Mouse (Mus musculus) heart, embryonic 10.5 days (tissue): ENCODE results near the gene Dnmt1. TPM values are rescaled to one million over a fixed set of nuclear protein-coding genes. Genes with fewer than 3 reads are reported as not detected.
A peak's percentile ranks its signal among the peaks of the same experiment; 100 is the strongest.

ENCODE experiments used
- DNase-seq: peaks from one replicate; pipeline ENCODE4 v3.0.0-alpha.2; 2017; ENCODE audit warnings: low spot score
- H3K27ac ChIP-seq: fragments of 300-500 bp; sonication (generic); 2 replicates; pipeline ENCODE4 v1.5.1; 2016; ENCODE audit warnings: mild to moderate bottlenecking
- H3K27me3 ChIP-seq: fragments of 300-500 bp; sonication (generic); 2 replicates; pipeline ENCODE4 v1.6.1; 2016; ENCODE audit warnings: mild to moderate bottlenecking; ENCODE audit not compliant: poor library complexity, insufficient read depth, severe bottlenecking
- H3K36me3 ChIP-seq: fragments of 300-500 bp; sonication (generic); 2 replicates; pipeline ENCODE4 v1.6.1; 2016; ENCODE audit warnings: mild to moderate bottlenecking, moderate library complexity
- H3K4me1 ChIP-seq: fragments of 300-500 bp; sonication (generic); 2 replicates; pipeline ENCODE4 v1.6.1; 2016; ENCODE audit warnings: mild to moderate bottlenecking
- H3K4me3 ChIP-seq: fragments of 300-500 bp; sonication (generic); 2 replicates; pipeline ENCODE4 v1.5.1; 2016; ENCODE audit warnings: mild to moderate bottlenecking, moderate library complexity
- H3K9me3 ChIP-seq: fragments of 300-500 bp; sonication (generic); 2 replicates; pipeline ENCODE4 v1.6.1; 2016; ENCODE audit warnings: mild to moderate bottlenecking, moderate library complexity
- WGBS: fragments of 180-500 bp; shearing (Covaris S2); methylation state at CpG from one replicate; pipeline ENCODE4 v1.1.7; 2016; 5-methylcytosine and 5-hydroxymethylcytosine counted together
- polyA plus RNA-seq: library from polyadenylated mRNA; unstranded; fragments of >200 nt; fragmentation: Nextera tagmentation; extraction: Ambion mirVana; gene quantifications from 2 replicates; pipeline ENCODE4 v1.2.1, GENCODE M21; 2016

Dnmt1 gene
- polyA plus RNA-seq, 1 experiment from 2014 or later, result 110 TPM

GRCm38 (mm10) chr9:20879097-20879792 is 80.4 kb downstream of the Dnmt1 start, which contains the start of gene Angptl6:
Gene Angptl6, minus strand, starts transcription at chr9:20879727.
- Histone ChIP-seq H3K4me1 (peaks cover 8% of the 10 kb centered on the region; the same call in 1 of the 2 replicates), H3K36me3 (no peaks in the 10 kb centered on the region), H3K27me3 (peaks cover 19% of the 10 kb centered on the region; the same call in 1 of the 2 replicates), H3K27ac (peak within 1 kb of the TSS; percentile 91), H3K4me3 (peak within 1 kb of the TSS; percentile 56), H3K9me3 (no peaks in the 10 kb centered on the region)
- WGBS, result 91% methylated on average over 13 of the region's 13 CpGs
- DNase-seq, result no peak

- H3K27ac ChIP-seq, result peak overlapping the region; percentile 91
- H3K4me1 ChIP-seq, result peaks cover 8% of the 10 kb centered on the region; the same call in 1 of the 2 replicates
- no peak for DNase-seq
- H3K36me3 ChIP-seq, result no peaks in the 10 kb centered on the region
- no peaks in the 10 kb centered on the region for H3K9me3 ChIP-seq
- 28% methylated on average over 10 of the region's 10 CpGs for WGBS
- H3K4me3 ChIP-seq, result peak overlapping the region; percentile 56
- H3K27me3 ChIP-seq, result peaks cover 19% of the 10 kb centered on the region
Measured at GRCm38 (mm10) chr9:20878710-20879065, 81.0 kb downstream of the Dnmt1 start.

- H3K27me3 ChIP-seq, result peaks cover 23% of the 10 kb centered on the region
- DNase-seq, result peak; percentile 100
- H3K27ac ChIP-seq, result peak overlapping the region; percentile 91
- no peaks in the 10 kb centered on the region for H3K9me3 ChIP-seq
- under 1% methylated on average over 69 of the region's 69 CpGs for WGBS
- no peaks in the 10 kb centered on the region for H3K36me3 ChIP-seq
- peaks cover 8% of the 10 kb centered on the region; the same call in 1 of the 2 replicates for H3K4me1 ChIP-seq
- peak overlapping the region; percentile 56 for H3K4me3 ChIP-seq
Measured at GRCm38 (mm10) chr9:20878041-20878709, 81.5 kb downstream of the Dnmt1 start.

- peak overlapping the region; percentile 56 for H3K4me3 ChIP-seq
- 37% methylated on average over 14 of the region's 14 CpGs for WGBS
- peaks cover 8% of the 10 kb centered on the region; the same call in 1 of the 2 replicates for H3K4me1 ChIP-seq
- no peaks in the 10 kb centered on the region for H3K9me3 ChIP-seq
- no peak for DNase-seq
- H3K27me3 ChIP-seq, result peaks cover 31% of the 10 kb centered on the region
- no peaks in the 10 kb centered on the region for H3K36me3 ChIP-seq
- H3K27ac ChIP-seq, result peak overlapping the region; percentile 91
Measured at GRCm38 (mm10) chr9:20877118-20878040, 82.3 kb downstream of the Dnmt1 start.

- Histone ChIP-seq H3K4me3 (no peak overlapping the region), H3K36me3 (no peaks in the 10 kb centered on the region), H3K27me3 (peaks cover 31% of the 10 kb centered on the region), H3K27ac (no peak overlapping the region), H3K9me3 (no peaks in the 10 kb centered on the region), H3K4me1 (peaks cover 8% of the 10 kb centered on the region; the same call in 1 of the 2 replicates)
- 63% methylated on average over 9 of the region's 9 CpGs for WGBS
- DNase-seq, result no peak
Measured at GRCm38 (mm10) chr9:20876318-20877117, 83.2 kb downstream of the Dnmt1 start.

GRCm38 (mm10) chr9:20875021-20875790 is 84.5 kb downstream of the Dnmt1 start:
- Histone ChIP-seq H3K9me3 (no peaks in the 10 kb centered on the region), H3K27ac (no peak overlapping the region), H3K4me3 (no peak overlapping the region), H3K36me3 (0 out of 2 replicates have a peak, but pooled peaks cover 2% of the 10 kb centered on the region), H3K4me1 (peaks cover 8% of the 10 kb centered on the region; the same call in 1 of the 2 replicates), H3K27me3 (peaks cover 42% of the 10 kb centered on the region)
- DNase-seq, result no peak
- 65% methylated on average over 23 of the region's 23 CpGs for WGBS

- 83% methylated on average over 12 of the region's 12 CpGs for WGBS
Measured at GRCm38 (mm10) chr9:20873521-20873920, 86.2 kb downstream of the Dnmt1 start.

GRCm38 (mm10) chr9:20872991-20873390 is 86.7 kb downstream of the Dnmt1 start:
- Histone ChIP-seq H3K4me1 (peaks cover 12% of the 10 kb centered on the region), H3K4me3 (no peak overlapping the region), H3K36me3 (0 out of 2 replicates have a peak, but pooled peaks cover 2% of the 10 kb centered on the region), H3K9me3 (no peaks in the 10 kb centered on the region), H3K27me3 (peaks cover 64% of the 10 kb centered on the region), H3K27ac (no peak overlapping the region)
- no peak for DNase-seq
- 86% methylated on average over 10 of the region's 10 CpGs for WGBS

More at GRCm38 (mm10) chr9:20873521-20873920, 86.2 kb downstream of the Dnmt1 start:
- 0 out of 2 replicates have a peak, but pooled peaks cover 2% of the 10 kb centered on the region for H3K36me3 ChIP-seq
- H3K27me3 ChIP-seq, result peaks cover 59% of the 10 kb centered on the region
- no peak for DNase-seq
- no peak overlapping the region for H3K4me3 ChIP-seq
- peaks cover 11% of the 10 kb centered on the region for H3K4me1 ChIP-seq
- H3K9me3 ChIP-seq, result no peaks in the 10 kb centered on the region
- no peak overlapping the region for H3K27ac ChIP-seq

GRCm38 (mm10) chr9:20870211-20871173 is 89.2 kb downstream of the Dnmt1 start:
- Histone ChIP-seq H3K4me3 (no peak overlapping the region), H3K4me1 (peaks cover 12% of the 10 kb centered on the region), H3K9me3 (no peaks in the 10 kb centered on the region), H3K27ac (no peak overlapping the region), H3K36me3 (0 out of 2 replicates have a peak, but pooled peaks cover 2% of the 10 kb centered on the region), H3K27me3 (peaks cover 72% of the 10 kb centered on the region)
- WGBS, result 65% methylated on average over 12 of the region's 12 CpGs
- DNase-seq, result no peak

GRCm38 (mm10) chr9:20869246-20869645 is 90.4 kb downstream of the Dnmt1 start:
- 0 out of 2 replicates have a peak, but pooled peaks cover 2% of the 10 kb centered on the region for H3K36me3 ChIP-seq
- H3K27me3 ChIP-seq, result peaks cover 67% of the 10 kb centered on the region
- no peak for DNase-seq
- 4% methylated on average over 19 of the region's 19 CpGs for WGBS
- no peaks in the 10 kb centered on the region for H3K9me3 ChIP-seq
- H3K4me3 ChIP-seq, result peak overlapping the region; percentile 60
- H3K4me1 ChIP-seq, result peaks cover 12% of the 10 kb centered on the region
- no peak overlapping the region for H3K27ac ChIP-seq
